Mouse (Mus musculus): Measurements from ENCODE around the gene Gm42906.
A peak's percentile ranks its signal among the peaks of the same experiment; 100 is the strongest.

Gm42906 gene

GRCm38 (mm10) chr5:151148079-151148478 is 279.9 kb downstream of the Gm42906 start:
- DNase-seq (ENCODE audit: low spot score in 2 of 2) = no peak

DNA sequence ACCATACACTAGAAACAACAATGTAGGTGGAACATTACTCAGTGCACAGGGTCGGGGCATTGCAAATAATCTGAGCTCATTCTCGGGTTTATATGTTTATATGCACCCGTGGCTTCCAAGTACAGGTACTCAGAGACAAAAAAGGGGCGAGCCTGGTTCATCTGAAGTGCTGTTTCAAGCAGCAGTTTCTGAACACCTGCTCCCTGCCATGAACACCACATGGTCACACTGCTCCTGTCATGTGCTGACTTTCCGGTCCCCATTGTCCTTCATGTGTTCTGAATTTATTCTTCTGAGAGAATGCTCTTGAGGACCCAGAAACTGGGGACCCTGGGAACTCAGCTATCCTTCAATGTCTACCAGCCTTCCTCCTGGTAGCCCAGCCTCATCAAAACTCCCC is 282.2 kb downstream of the Gm42906 start:
- DNase-seq (ENCODE audit: low spot score in 2 of 2) = no peak

DNA sequence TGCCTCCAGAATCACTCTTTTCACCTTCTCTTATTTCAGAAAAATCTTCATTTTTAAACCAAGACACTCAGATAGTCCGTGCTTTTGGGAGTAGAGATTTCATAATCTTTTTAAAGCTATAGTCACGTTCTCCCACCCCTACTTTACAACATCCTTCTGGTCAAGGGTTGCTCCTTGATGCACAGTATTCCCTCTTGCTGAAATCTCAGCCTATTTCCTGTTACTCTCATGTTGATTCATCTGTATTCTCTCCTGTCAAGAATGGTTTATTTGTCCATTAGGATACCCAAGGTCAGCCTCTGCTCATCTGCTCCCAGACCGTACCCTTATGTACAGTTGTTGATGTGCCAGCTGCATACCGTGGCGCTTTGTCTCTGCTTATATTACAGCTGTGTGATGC is 284.0 kb downstream of the Gm42906 start:
- no peak for DNase-seq (ENCODE audit: low spot score in 2 of 2)

- peak; percentile 72 to 81 for DNase-seq (ENCODE audit: low spot score in 2 of 2)
Measured at GRCm38 (mm10) chr5:151142671-151143601, 285.0 kb downstream of the Gm42906 start.

DNA sequence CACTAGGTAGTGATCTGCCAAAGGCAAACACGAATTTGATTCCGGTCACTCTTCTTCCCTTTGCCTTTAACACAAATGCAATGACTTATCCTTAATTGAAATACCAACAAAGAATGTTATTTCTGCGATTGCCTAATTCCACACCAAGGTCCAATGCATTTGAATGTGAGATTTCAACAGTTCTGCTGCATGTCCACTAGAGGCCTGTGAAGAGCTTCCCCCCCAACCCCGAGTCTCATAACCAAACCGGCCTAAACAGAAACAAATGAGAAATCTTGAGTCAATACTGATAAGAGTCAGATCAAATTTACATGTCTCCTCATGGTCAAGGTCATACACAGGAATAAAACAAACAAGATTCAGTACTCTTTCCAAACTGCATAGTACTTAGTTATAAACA is 285.7 kb downstream of the Gm42906 start:
- peak; percentile 54 to 59 for DNase-seq (ENCODE audit: low spot score in 2 of 2)

- peak in 1 of 2 experiments; percentile 23 for DNase-seq (ENCODE audit: low spot score in 2 of 2)
Measured at GRCm38 (mm10) chr5:151137901-151138300, 290.1 kb downstream of the Gm42906 start.

DNA sequence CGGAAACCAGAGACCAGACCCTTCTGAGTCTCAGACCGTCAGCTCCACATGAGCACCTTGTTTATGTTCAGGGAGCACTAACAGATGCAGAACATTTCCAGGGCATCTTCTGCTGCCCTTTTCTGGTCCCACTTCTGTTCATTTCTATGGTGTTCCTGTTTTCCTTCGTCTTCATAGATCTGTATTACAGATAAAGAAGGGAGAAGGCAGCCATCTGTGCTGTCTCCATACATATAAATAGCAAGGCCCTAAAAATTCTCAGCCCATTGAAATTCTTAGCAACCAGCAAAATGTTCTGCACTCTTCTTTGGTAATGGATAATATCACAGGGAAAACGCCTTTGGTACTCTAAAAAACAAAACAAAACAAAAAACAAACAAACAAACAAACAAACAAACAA is 290.7 kb downstream of the Gm42906 start:
- DNase-seq (ENCODE audit: low spot score in 2 of 2) = no peak

DNA sequence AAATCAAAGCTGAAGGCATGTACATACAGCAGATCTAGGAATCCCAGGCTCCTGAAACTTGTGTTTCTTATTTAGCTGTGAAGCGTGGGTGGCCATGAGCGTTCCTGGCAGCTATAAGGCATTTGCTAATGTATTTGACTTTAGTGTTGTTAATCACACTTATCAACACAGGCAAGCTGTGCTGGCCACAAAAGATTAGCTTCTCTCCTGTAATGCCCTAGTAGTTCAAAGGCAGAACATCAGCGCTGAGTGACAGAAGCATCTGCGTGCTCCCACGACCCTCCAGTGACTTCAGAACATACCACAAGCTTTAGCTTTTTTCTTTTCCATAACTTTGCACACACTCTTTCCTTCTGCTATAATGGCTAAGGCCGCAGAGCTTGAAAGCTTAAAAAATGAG is 292.0 kb downstream of the Gm42906 start:
- no peak for DNase-seq (ENCODE audit: low spot score in 2 of 2)

DNA sequence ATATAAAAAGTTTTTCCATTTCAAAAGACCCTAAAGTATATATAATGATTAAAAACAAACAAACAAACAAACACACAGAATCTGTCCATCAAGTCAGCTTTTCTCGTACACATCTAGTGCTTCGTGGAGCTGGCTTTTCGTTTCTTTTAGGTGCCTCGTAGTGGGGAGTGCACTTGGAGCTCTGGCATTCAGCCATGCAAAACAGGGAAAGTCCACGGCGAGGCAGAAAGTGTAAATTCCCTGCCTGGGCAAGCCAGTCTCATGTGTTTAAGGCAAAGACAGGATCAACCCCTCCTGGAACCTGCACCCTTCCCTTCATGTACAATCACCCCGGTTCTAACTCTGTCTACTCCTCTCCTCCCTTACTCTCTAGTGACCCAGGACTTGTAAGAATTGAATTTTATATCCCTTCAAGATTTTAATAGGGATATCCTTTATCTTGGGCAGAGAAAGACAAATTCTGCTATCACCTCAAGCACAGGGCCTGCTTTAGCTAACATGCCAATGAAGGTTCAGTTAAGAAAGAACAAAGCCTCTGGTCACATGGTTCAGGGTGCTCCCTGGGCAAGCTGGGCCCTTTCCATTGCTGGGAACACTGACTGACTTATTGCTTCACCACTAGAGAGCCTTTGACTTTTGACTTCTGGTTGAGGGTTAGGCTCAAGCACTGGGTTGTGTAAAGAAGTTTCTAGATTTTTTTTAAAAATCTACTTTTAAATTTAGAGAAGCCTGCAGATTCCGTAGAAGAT is 292.7 kb downstream of the Gm42906 start:
- peak in 1 of 2 experiments; percentile 11 for DNase-seq (ENCODE audit: low spot score in 2 of 2)

DNA sequence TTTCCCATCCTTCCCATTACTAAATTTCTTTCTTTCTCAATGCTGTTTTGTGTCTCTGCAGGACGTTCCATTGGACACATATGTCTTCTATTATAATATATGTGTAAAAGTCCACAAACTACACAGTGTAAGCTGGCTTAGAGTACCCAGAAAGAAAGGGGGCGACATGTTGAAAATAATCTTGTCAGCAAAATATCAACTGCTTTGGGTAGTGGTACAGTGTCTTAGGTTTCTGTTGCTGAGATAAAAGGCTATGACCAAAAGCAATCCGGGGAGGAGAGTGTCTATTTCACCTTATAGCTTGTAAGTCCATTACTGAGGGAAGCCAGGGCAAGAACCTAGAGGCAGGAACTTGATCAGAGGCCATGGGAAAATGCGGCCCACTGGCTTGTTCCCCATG is 293.8 kb downstream of the Gm42906 start:
- DNase-seq (ENCODE audit: low spot score in 2 of 2) = no peak

DNA sequence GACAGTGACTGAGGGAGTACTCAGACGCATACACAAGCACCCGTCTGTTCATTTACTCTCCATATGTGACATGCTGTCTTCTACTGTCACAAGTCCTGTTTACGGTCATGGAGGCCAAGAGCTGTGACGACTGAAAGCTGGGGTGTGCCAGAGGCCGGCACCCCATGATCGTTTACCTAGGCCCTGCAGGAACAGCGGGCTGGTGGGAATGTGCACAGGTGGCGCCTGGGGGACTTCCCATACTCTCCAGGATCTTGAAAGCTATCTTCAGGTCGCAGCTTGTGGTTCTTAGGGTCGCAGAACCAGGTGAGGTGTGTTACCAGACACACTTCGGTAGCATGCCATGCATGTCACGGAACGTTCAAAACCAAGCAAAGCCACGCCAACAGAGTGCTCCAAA is 294.2 kb downstream of the Gm42906 start:
- no peak for DNase-seq (ENCODE audit: low spot score in 2 of 2)

- DNase-seq (ENCODE audit: low spot score in 2 of 2) = peak; percentile 46 to 66
Measured at GRCm38 (mm10) chr5:151129762-151130161, 298.2 kb downstream of the Gm42906 start.

DNA sequence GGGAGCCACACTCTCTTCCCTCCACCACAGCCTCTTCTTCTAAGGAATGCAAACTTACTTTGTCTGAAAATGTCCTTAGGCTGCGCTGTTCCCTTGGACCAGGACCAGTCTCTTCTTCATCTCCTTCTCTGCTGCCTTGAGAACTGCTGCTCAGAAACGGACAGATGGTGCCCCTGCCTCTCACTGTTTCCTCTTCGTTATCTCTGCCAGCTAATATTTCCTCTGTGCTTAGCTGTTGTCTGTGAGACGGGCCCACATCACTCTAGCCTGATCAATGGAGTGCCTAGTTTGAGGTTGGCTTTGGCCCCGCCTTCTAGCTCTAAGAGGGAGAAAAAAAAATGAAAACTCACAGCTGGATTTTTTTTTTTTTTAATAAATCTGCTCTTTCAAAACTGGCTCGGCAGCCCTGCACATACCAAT is 300.7 kb downstream of the Gm42906 start:
- DNase-seq (ENCODE audit: low spot score in 2 of 2) = peak in 1 of 2 experiments; percentile 23

- DNase-seq (ENCODE audit: low spot score in 2 of 2) = peak in 1 of 2 experiments; percentile 10
Measured at GRCm38 (mm10) chr5:151126608-151127005, 301.4 kb downstream of the Gm42906 start.

DNA sequence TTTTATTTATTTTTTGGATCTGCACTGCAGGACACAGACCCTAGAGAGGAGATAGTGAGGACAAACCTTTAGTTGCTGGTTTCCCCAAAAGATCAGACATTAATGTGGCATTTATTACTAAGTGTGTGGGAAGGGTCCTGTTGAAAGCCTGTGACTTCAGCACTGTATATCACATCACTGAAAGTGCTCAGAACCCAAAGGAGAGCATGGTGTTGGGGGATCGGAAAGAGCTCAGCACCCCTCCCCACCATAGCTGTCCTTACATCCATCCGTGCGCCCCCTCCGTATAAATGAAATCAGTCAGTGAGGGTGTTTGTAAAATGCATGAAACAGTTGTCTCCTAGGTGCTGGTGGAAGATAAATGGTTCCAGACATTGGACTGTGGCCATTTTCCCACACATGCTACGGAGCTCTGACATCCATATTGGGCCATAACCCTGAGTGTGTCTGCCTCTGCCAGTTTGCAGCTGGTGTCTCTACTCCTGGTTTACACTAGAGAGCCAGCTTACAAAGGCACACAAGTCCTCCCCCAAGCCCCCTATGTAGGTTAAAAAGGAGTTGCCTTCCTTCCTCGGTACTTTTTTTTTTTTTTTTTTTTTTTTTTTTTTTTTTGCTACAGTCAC is 301.9 kb downstream of the Gm42906 start:
- peak in 1 of 2 experiments; percentile 35 for DNase-seq (ENCODE audit: low spot score in 2 of 2)

DNA sequence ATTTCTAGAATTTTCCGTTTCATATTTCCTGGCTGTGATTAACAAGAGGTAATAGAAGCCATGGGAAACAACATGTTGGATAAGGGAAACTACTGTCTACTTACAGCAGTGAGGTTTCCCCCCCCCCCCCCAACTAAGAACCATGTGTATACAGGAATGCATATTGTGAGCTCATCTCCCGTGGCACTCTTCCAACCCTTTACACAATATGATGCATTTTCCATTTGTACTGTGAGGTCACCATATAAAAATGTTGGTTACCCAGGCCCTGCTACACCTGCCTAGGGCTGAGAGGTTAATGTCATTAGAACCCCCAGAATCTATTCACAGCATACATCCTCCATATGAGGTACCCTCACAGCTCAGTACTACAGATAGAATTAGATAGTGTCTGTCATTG is 310.1 kb downstream of the Gm42906 start:
- DNase-seq (ENCODE audit: low spot score in 2 of 2) = peak; percentile 18 to 37

DNA sequence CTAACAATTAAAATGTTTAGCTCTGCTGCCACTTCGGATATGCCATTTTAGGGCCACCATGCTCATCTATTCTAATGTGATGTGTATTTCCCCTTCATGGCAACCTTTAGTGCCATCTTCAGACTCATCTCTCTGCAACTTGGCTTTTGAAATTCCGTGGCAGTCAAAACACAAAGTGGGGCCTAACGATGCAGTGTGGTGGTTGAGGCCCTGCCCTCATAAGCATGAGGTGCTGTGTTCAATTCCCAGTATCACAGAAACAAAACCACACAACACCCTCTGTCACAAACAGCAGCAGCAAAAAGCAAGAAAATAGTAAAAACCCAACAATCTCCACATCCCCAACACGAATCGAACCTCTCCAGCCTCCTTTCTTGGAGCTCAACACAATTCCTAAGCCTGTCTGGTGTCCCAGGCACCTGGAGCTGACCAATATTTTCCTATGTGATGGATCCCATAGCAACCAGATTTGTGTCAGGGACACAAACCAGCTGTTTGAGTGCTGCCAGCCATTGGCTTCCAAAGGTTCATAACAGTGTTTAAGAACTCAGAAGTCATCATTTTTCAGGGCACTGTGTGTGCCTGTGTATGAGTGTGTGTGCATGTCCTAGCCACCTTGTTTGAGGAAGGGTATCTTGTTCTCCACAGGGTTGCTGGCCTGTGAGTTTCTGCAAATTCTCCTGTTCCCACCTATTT is 311.6 kb downstream of the Gm42906 start:
- DNase-seq (ENCODE audit: low spot score in 2 of 2) = peak in 1 of 2 experiments; percentile 44

DNA sequence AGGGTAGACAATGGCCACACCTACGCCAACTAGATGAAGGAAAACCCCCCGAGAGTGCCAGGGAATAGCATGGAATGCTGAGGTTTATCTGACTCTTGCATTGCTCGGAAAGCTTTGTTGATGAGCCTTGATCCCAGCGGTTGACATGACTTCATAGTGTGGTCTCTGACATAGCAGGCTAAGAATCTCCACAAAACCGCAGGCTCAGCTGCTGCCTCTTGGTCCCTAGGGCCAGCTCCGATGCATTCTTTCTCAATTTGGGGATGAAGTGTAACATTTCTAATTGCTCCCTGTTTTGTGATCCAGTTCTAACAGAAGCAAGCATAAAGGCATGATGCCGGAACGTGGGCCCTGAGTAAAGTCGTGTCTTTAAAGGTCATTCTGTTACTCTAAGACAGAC is 315.2 kb downstream of the Gm42906 start:
- peak; percentile 62 to 64 for DNase-seq (ENCODE audit: low spot score in 2 of 2)

- DNase-seq (ENCODE audit: low spot score in 2 of 2) = no peak
Measured at GRCm38 (mm10) chr5:151111080-151111871, 316.7 kb downstream of the Gm42906 start.

DNA sequence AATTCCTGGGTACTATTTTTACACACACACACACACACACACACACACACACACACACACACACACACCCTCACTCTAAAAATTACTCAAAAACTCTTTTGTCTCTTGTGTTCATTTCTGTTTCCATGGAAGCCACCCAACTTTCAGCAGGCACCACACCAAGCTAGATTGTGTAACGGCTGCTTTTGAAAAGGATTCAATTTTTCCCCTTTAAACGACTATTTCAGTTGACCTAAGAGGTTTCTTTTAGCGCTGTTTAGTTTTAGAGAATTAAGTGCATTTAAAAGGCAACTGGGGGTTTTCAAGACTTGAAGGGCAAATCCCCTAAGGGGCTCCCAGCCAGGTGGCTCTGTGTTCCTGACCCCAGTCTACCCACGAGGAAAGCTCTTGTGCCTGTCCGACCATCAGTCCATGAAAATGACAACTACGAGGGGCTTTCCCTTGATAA is 317.5 kb downstream of the Gm42906 start:
- peak; percentile 60 to 79 for DNase-seq (ENCODE audit: low spot score in 2 of 2)

- DNase-seq (ENCODE audit: low spot score in 2 of 2) = no peak
Measured at GRCm38 (mm10) chr5:151109822-151110221, 318.1 kb downstream of the Gm42906 start.
